Mouse (Mus musculus) MEL (cell line): ENCODE data around the gene Zfp799. TPM values are rescaled to one million over a fixed set of nuclear protein-coding genes. Genes with fewer than 3 reads are reported as not detected.

Experiments
- DNase-seq: peaks from one replicate; pipeline ENCODE4 v3.0.0; 2011; ENCODE audit warnings: low read depth, low spot score
- H3K27ac ChIP-seq: 2 replicates; pipeline ENCODE4 v1.5.1; 2012; ENCODE audit warnings: low read depth, mild to moderate bottlenecking, control low read depth, low read length, moderate library complexity; ENCODE audit not compliant: control insufficient read depth
- H3K27me3 ChIP-seq, 2 experiments: fragments of 150-350 bp in 1 of 2; sonication (generic) in 1 of 2; 2 replicates each; pipeline ENCODE4 v1.6.1; 2012; ENCODE audit warnings: low read length in 2 of 2, mild to moderate bottlenecking in 2 of 2, improper control_type of control experiment in 1 of 2, moderate library complexity in 1 of 2; ENCODE audit not compliant: insufficient read depth in 2 of 2, control insufficient read depth in 1 of 2
- H3K36me3 ChIP-seq, 2 experiments: 2 replicates each; pipeline ENCODE4 v1.6.1; 2012 to 2014; ENCODE audit warnings: low read length in 2 of 2, improper control_type of control experiment in 1 of 2, inconsistent platforms in 1 of 2, mild to moderate bottlenecking in 1 of 2; ENCODE audit not compliant: insufficient read depth in 2 of 2, control insufficient read depth in 1 of 2
- H3K4me1 ChIP-seq, 2 experiments: fragments of 150-350 bp in 1 of 2; sonication (generic) in 1 of 2; 2 replicates each; pipeline ENCODE4 v1.6.1; 2012; ENCODE audit warnings: low read length in 2 of 2, improper control_type of control experiment in 1 of 2, mild to moderate bottlenecking in 1 of 2; ENCODE audit not compliant: insufficient read depth in 2 of 2, control insufficient read depth in 1 of 2
- H3K4me3 ChIP-seq, 2 experiments: fragments of 150-350 bp in 1 of 2; sonication (generic) in 1 of 2; 2 replicates each; pipeline ENCODE4 v1.5.1; 2012; ENCODE audit warnings: low read depth in 2 of 2, low read length in 2 of 2, mild to moderate bottlenecking in 2 of 2, moderate library complexity in 2 of 2, control low read depth in 1 of 2, improper control_type of control experiment in 1 of 2; ENCODE audit not compliant: control insufficient read depth in 1 of 2, insufficient read depth in 1 of 2
- H3K79me2 ChIP-seq: 2 replicates; pipeline ENCODE4 v1.6.1; 2012; ENCODE audit warnings: mild to moderate bottlenecking, low read length, moderate library complexity; ENCODE audit not compliant: control insufficient read depth, poor library complexity, insufficient read depth
- H3K9ac ChIP-seq: 2 replicates; pipeline ENCODE4 v1.6.1; 2012; ENCODE audit warnings: low read depth, mild to moderate bottlenecking, control low read depth, low read length, moderate library complexity; ENCODE audit not compliant: control insufficient read depth, poor library complexity, severe bottlenecking
- H3K9me3 ChIP-seq: fragments of 150-350 bp; sonication (generic); replicated peaks from 2 replicates; pipeline ENCODE4 v1.6.1; 2012; ENCODE audit warnings: mild to moderate bottlenecking, low read length, improper control_type of control experiment, moderate library complexity; ENCODE audit not compliant: insufficient read depth
- BHLHE40 ChIP-seq: IDR thresholded peaks from 2 replicates; pipeline ENCODE4 v1.6.1; 2012; ENCODE audit warnings: low read depth, mild to moderate bottlenecking, inconsistent platforms, low read length, improper control_type of control experiment, borderline replicate concordance
- CHD2 ChIP-seq: IDR thresholded peaks from 2 replicates; pipeline ENCODE4 v1.6.1; 2011; ENCODE audit warnings: low read length, improper control_type of control experiment
- CTCF ChIP-seq, 3 experiments: IDR thresholded peaks in 2 of 3; conservative IDR thresholded peaks in 1 of 3; 2 replicates each; pipeline ENCODE4 v1.5.1; 2011 to 2012; ENCODE audit warnings: low read length in 3 of 3, low read depth in 2 of 3, mild to moderate bottlenecking in 2 of 3, improper control_type of control experiment in 1 of 3, inconsistent platforms in 1 of 3, mixed read lengths in 1 of 3, moderate library complexity in 1 of 3; ENCODE audit not compliant: control insufficient read depth in 1 of 3, insufficient read depth in 1 of 3, poor library complexity in 1 of 3, severe bottlenecking in 1 of 3
- JUND ChIP-seq: IDR thresholded peaks from 2 replicates; pipeline ENCODE4 v1.6.1; 2011; ENCODE audit warnings: low read depth, mild to moderate bottlenecking, improper control_type of control experiment, low read length
- MAX ChIP-seq: IDR thresholded peaks from 2 replicates; pipeline ENCODE4 v1.6.1; 2011; ENCODE audit warnings: low read length, improper control_type of control experiment
- MEF2A ChIP-seq: IDR thresholded peaks from 2 replicates; pipeline ENCODE4 v1.6.1; 2014; ENCODE audit warnings: low read depth, mild to moderate bottlenecking, inconsistent platforms, low read length, improper control_type of control experiment; ENCODE audit not compliant: poor library complexity, insufficient replicate concordance, severe bottlenecking; ENCODE audit errors: extremely low read depth
- NRF1 ChIP-seq: IDR thresholded peaks from 2 replicates; pipeline ENCODE4 v1.6.1; 2014; ENCODE audit warnings: low read depth, mild to moderate bottlenecking, inconsistent platforms, low read length, improper control_type of control experiment, moderate library complexity; ENCODE audit not compliant: poor library complexity, insufficient read depth, severe bottlenecking
- SMC3 ChIP-seq: IDR thresholded peaks from 2 replicates; pipeline ENCODE4 v1.6.1; 2011; ENCODE audit warnings: low read depth, low read length, improper control_type of control experiment
- ZMIZ1 ChIP-seq: IDR thresholded peaks from 2 replicates; pipeline ENCODE4 v1.6.1; 2012; ENCODE audit warnings: low read depth, mild to moderate bottlenecking, inconsistent platforms, low read length, improper control_type of control experiment, moderate library complexity
- polyA plus RNA-seq, 2 experiments: library from polyadenylated mRNA; stranded (reverse) in 1 of 2; unstranded in 1 of 2; fragments of >175 nt in 1 of 2; fragments of >200 nt in 1 of 2; gene quantifications; 2 replicates each; pipeline versions ENCODE4 v1.2.1 to v1.2.4; 2012; ENCODE audit warnings: low replicate concordance in 2 of 2, low read depth in 1 of 2; ENCODE audit not compliant: insufficient read length in 2 of 2, insufficient read depth in 1 of 2, missing spikeins in 1 of 2
- total RNA-seq: library from RNA; depleted of rRNA; stranded (reverse); fragments of 300-350 nt; gene quantifications from 2 replicates; pipeline ENCODE4 v1.2.3, GENCODE M21; 2012; rRNA removed

Gene Zfp799
- total and polyA plus RNA-seq, 3 experiments: 0.01 TPM; not detected in 2

DNA sequence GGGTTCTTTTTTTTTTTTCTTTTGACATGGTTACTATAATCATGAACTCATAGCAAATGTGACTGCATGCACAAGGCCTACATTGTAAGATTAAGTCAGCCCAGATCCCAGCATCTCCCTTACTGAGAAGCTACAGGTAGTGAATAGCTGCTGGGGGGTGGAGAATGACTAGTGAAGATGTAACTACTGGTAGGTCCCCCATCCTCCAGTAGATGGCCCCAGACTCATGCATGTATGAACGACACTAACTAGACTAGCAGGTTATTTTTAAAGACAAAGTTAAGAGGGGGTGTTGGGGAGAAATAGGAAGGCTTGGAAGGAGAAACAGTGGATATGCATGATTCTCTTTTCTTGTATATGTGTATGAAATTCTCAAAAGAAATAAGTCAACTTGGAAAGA lies 58.8 kb downstream of the Zfp799 start:
- no peak overlapping the region for H3K9ac ChIP-seq
- H3K36me3 ChIP-seq: peaks cover 2 to 33% of the 10 kb centered on the region in 2 experiments; a peak in 3 of 4 replicates
- H3K27ac ChIP-seq: no peak overlapping the region
- no peak for DNase-seq
- H3K27me3 ChIP-seq: no peaks in the 10 kb centered on the region
- H3K4me1 ChIP-seq: no peaks in the 10 kb centered on the region
- peak in 1 of 3 experiments; percentile 30; a peak in 3 of 6 replicates for TF ChIP-seq CTCF (IDR thresholded peaks at IDR 0.05 in 2 of 3, conservative IDR thresholded peaks at IDR 0.05 in 1 of 3; ENCODE audit: control insufficient read depth in 1 of 3, insufficient read depth in 1 of 3, low read depth in 2 of 3, low read length in 3 of 3, poor library complexity in 1 of 3, severe bottlenecking in 1 of 3)
- no peak for TF ChIP-seq ZMIZ1
- H3K9me3 ChIP-seq: no peaks in the 10 kb centered on the region
- peaks cover 6% of the 10 kb centered on the region; the same call in 1 of the 2 replicates for H3K79me2 ChIP-seq
- no peak overlapping the region for H3K4me3 ChIP-seq

GRCm38 (mm10) chr17:32766422-32766821 lies 63.6 kb downstream of the Zfp799 start:
- peaks cover 3% of the 10 kb centered on the region; the same call in 1 of the 2 replicates for H3K79me2 ChIP-seq
- H3K4me3 ChIP-seq: no peak overlapping the region
- no peaks in the 10 kb centered on the region for H3K4me1 ChIP-seq
- peaks cover 0 to 16% of the 10 kb centered on the region in 2 experiments; a peak in 2 of 4 replicates for H3K36me3 ChIP-seq
- DNase-seq: no peak
- no peaks in the 10 kb centered on the region for H3K27me3 ChIP-seq
- H3K27ac ChIP-seq: no peak overlapping the region
- TF ChIP-seq SMC3 (no peak), JUND (no peak), MAX (no peak), MEF2A (no peak), NRF1 (no peak), CTCF (IDR thresholded peaks at IDR 0.05 in 2 of 3, conservative IDR thresholded peaks at IDR 0.05 in 1 of 3; ENCODE audit: control insufficient read depth in 1 of 3, insufficient read depth in 1 of 3, low read depth in 2 of 3, low read length in 3 of 3, poor library complexity in 1 of 3, severe bottlenecking in 1 of 3) (no peak), CHD2 (no peak), BHLHE40 (no peak)
- TF ChIP-seq, all 39 proteins: peak for 0
- H3K9ac ChIP-seq: no peak overlapping the region
- H3K9me3 ChIP-seq: no peaks in the 10 kb centered on the region

Other genes starting within 250 kb of the Zfp799 start
- not detected in 2 replicates for gene Cyp4f37, start 209.0 kb downstream of the Zfp799 start, total RNA-seq
- gene Cyp4f37, start 209.0 kb downstream of the Zfp799 start, polyA plus RNA-seq: not detected
- not detected in 2 replicates for gene Cyp4f40, start 171.4 kb downstream of the Zfp799 start, total RNA-seq
- not detected for gene Cyp4f40, start 171.4 kb downstream of the Zfp799 start, polyA plus RNA-seq
- not detected in 2 replicates for gene Cyp4f15, start 144.6 kb downstream of the Zfp799 start, total RNA-seq
- gene Cyp4f15, start 144.6 kb downstream of the Zfp799 start, polyA plus RNA-seq: not detected
- gene Zfp871, start 42.0 kb downstream of the Zfp799 start, total RNA-seq: 8.8 and 11.7 TPM in 2 replicates
- 10 to 100 TPM; 12.2 to 16.9 TPM for gene Zfp871, start 42.0 kb downstream of the Zfp799 start, polyA plus RNA-seq
- not detected in 2 replicates for gene Zfp811, start 20.3 kb downstream of the Zfp799 start, total RNA-seq
- not detected for gene Zfp811, start 20.3 kb downstream of the Zfp799 start, polyA plus RNA-seq
- gene Zfp870, start 61.4 kb upstream of the Zfp799 start, total RNA-seq: not detected in 2 replicates
- gene Zfp870, start 61.4 kb upstream of the Zfp799 start, polyA plus RNA-seq: under 1 TPM in 1 of 2 experiments, not detected in 1; 0.25 TPM
- gene Cyp4f14, start 87.1 kb upstream of the Zfp799 start, total RNA-seq: not detected in 2 replicates
- not detected for gene Cyp4f14, start 87.1 kb upstream of the Zfp799 start, polyA plus RNA-seq
- gene Cyp4f13, start 117.1 kb upstream of the Zfp799 start, total RNA-seq: 5.4 and 9.7 TPM in 2 replicates
- 10 to 100 TPM in 1 of 2 experiments, not detected in 1; 19.3 TPM for gene Cyp4f13, start 117.1 kb upstream of the Zfp799 start, polyA plus RNA-seq
- gene Zfp472, start 135.6 kb upstream of the Zfp799 start, total RNA-seq: 9.8 and 13.4 TPM in 2 replicates
- gene Zfp472, start 135.6 kb upstream of the Zfp799 start, polyA plus RNA-seq: 1 to 10 TPM in 1 of 2 experiments, not detected in 1; 7.1 TPM
- 3.2 and 4.7 TPM in 2 replicates for gene Zfp952, start 162.9 kb upstream of the Zfp799 start, total RNA-seq
- 1 to 10 TPM in 1 of 2 experiments, not detected in 1; 2.9 TPM for gene Zfp952, start 162.9 kb upstream of the Zfp799 start, polyA plus RNA-seq
- 1.4 and 1.5 TPM in 2 replicates for gene Zfp763, start 203.1 kb upstream of the Zfp799 start, total RNA-seq
- 1 to 10 TPM in 1 of 2 experiments, not detected in 1; 1.3 TPM for gene Zfp763, start 203.1 kb upstream of the Zfp799 start, polyA plus RNA-seq
- not detected in 2 replicates for gene 4921501E09Rik, start 237.8 kb upstream of the Zfp799 start, total RNA-seq
- not detected for gene 4921501E09Rik, start 237.8 kb upstream of the Zfp799 start, polyA plus RNA-seq